Mouse (Mus musculus) kidney, postnatal 0 days (tissue): Measurements from ENCODE around the gene Usp12. TPM values are rescaled to one million over a fixed set of nuclear protein-coding genes. Genes with fewer than 3 reads are reported as not detected.

ENCODE experiments used
- ATAC-seq: fragments of 200-750 bp; cut with Nextera tagmentation; replicated peaks from 2 replicates; pipeline ENCODE4 v1.8.0; 2017; ENCODE audit warnings: low read depth, moderate number of reproducible peaks, moderate TSS enrichment, moderate library complexity; ENCODE audit not compliant: low FRiP score
- DNase-seq: peaks from one replicate; pipeline ENCODE4 v3.0.0-alpha.2; 2016; ENCODE audit warnings: low spot score
- H3K27ac ChIP-seq: fragments of 300-500 bp; sonication (generic); 2 replicates; pipeline ENCODE4 v1.5.1; 2014; ENCODE audit warnings: mild to moderate bottlenecking
- H3K27me3 ChIP-seq: fragments of 300-500 bp; sonication (generic); 2 replicates; pipeline ENCODE4 v1.6.1; 2014; ENCODE audit warnings: low read length, mixed read lengths; ENCODE audit not compliant: insufficient read depth
- H3K36me3 ChIP-seq: fragments of 300-500 bp; sonication (generic); 2 replicates; pipeline ENCODE4 v1.6.1; 2014; ENCODE audit warnings: low read length, mixed read lengths; ENCODE audit not compliant: insufficient read depth
- H3K4me1 ChIP-seq: fragments of 300-500 bp; sonication (generic); replicated peaks from 2 replicates; pipeline ENCODE4 v1.6.1; 2014; ENCODE audit warnings: antibody characterized with exemption, low read length, mixed read lengths; ENCODE audit not compliant: insufficient read depth
- H3K4me2 ChIP-seq: fragments of 300-500 bp; sonication (generic); 2 replicates; pipeline ENCODE4 v1.6.1; 2014; ENCODE audit warnings: mild to moderate bottlenecking, low read length, moderate library complexity, mixed read lengths
- H3K4me3 ChIP-seq: fragments of 300-500 bp; sonication (generic); replicated peaks from 2 replicates; pipeline ENCODE4 v1.5.1; 2014; ENCODE audit warnings: low read depth, low read length
- H3K9ac ChIP-seq: fragments of 300-500 bp; sonication (generic); 2 replicates; pipeline ENCODE4 v1.6.1; 2014; ENCODE audit warnings: low read depth, low read length
- H3K9me3 ChIP-seq: fragments of 300-500 bp; sonication (generic); replicated peaks from 2 replicates; pipeline ENCODE4 v1.6.1; 2016; ENCODE audit warnings: low read length, inconsistent platforms, mixed read lengths
- CTCF ChIP-seq: IDR thresholded peaks from 2 replicates; pipeline ENCODE4 v1.5.1; 2016; ENCODE audit warnings: antibody characterized with exemption, low read depth, mild to moderate bottlenecking, moderate library complexity
- WGBS: fragments of 180-500 bp; shearing (Covaris S2); extraction: QIAGEN DNeasy Blood & Tissue Kit; methylation state at CpG from one replicate; pipeline ENCODE4 v1.1.7; 2014; 5-methylcytosine and 5-hydroxymethylcytosine counted together
- polyA plus RNA-seq: library from polyadenylated mRNA; unstranded; fragments of >200 nt; fragmentation: Nextera tagmentation; extraction: Ambion mirVana; gene quantifications from 2 replicates; pipeline ENCODE4 v1.2.1, GENCODE M21; 2015

Gene Usp12
- polyA plus RNA-seq = 18.7 and 20.0 TPM in 2 replicates

DNA sequence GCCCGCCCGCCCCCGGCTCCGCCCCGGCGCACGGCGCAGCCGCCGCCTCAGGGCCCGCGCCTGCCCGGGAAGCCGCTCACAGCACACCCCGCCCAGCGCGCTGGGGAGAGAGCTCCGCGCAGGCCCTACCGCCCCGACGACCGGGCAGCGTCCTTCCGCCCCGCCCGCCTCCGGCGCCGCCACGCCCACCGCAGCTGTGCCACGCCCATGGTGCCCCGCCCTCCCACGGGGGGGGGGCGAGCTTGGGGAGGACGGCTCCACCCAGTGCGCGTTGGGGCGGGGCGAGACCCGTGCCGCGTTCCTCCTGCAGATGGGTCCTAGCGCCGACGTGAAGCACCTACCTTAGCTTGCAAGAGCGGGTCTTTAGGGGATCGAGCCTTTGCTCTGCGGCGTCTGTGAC lies at the start of gene Usp12:
Usp12 (minus strand) TSS at position 154 of the 400 bp plus-strand sequence.
- H3K4me3 ChIP-seq = peak within 1 kb of the TSS; percentile 95
- no peaks in the 10 kb centered on the region for H3K36me3 ChIP-seq
- H3K4me1 ChIP-seq = peaks cover 22% of the 10 kb centered on the region
- TF ChIP-seq CTCF = no peak
- H3K27ac ChIP-seq = peak within 1 kb of the TSS; percentile 93
- H3K9me3 ChIP-seq = no peaks in the 10 kb centered on the region
- DNase-seq (peak; percentile 96), ATAC-seq (peak; percentile 97)
- WGBS = under 1% methylated on average over 48 of the region's 51 CpGs
- H3K27me3 ChIP-seq = no peaks in the 10 kb centered on the region
- peak within 1 kb of the TSS; percentile 96 for H3K9ac ChIP-seq
- H3K4me2 ChIP-seq = peak within 1 kb of the TSS; percentile 82

DNA sequence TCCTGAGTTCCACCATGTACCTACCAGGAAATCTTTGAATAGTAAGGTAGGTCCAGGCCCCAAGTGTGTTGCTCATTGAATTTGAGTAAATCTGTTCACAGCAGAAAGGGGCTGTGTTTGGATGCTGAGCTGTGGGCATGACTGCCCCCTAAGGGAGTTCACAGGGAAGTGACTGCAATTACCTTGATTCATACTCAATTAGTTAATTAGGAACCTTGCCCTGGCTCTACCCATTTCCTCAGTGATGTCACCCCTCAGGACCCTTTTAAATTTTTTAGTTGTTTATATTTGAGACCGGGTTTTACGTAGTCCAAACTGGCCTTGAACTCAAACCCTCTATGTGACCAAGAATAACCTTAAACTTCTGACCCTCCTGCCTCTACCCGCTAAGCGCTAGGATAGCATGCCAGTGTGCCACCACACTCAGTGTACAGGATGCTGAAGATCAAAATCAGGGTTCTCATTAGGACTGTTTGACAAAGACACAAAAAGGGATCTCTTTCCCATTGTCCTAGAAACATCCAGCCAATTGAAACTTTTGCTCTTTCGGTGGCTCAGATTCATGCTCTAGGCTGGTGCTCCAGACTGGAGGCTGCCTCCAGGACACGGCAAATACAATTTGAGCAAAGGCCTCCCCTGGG lies 49.6 kb upstream of the Usp12 start:
- H3K27me3 ChIP-seq = no peaks in the 10 kb centered on the region
- WGBS = 16% methylated on average over 6 of the region's 6 CpGs

DNA sequence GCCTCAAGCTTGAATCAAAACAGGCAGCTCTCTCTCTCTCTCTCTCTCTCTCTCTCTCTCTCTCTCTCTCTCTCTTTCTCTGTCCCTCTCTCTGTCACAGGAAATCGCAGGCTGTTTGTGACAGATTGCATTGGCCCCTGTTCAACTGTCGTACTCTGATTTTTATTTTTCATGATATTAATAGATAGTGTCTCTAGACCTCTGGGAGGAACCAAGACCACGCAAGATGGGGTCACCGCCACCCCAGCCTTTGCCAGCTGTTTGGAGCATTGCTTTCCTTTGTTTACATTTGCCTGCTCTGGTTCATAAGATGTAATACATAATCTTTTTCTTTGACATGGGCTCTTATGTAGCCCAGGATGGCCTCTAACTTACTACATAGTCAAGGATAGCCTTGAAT lies 47.2 kb upstream of the Usp12 start:
- no peak overlapping the region for H3K9ac ChIP-seq
- H3K4me3 ChIP-seq = no peak overlapping the region
- DNase-seq (no peak), ATAC-seq (no peak)
- no peak for TF ChIP-seq CTCF
- no peaks in the 10 kb centered on the region for H3K9me3 ChIP-seq
- no peaks in the 10 kb centered on the region for H3K27me3 ChIP-seq
- H3K27ac ChIP-seq = no peak overlapping the region; the same call in 1 of the 2 replicates
- peaks cover 4% of the 10 kb centered on the region; the same call in 1 of the 2 replicates for H3K4me1 ChIP-seq
- WGBS = 62% methylated on average over 4 of the region's 4 CpGs
- H3K36me3 ChIP-seq = peaks cover 12% of the 10 kb centered on the region; the same call in 1 of the 2 replicates
- H3K4me2 ChIP-seq = no peak overlapping the region

More for the DNA sequence above, 49.6 kb upstream of the Usp12 start:
- TF ChIP-seq CTCF = peak; percentile 53
- Histone ChIP-seq H3K4me2 (peak overlapping the region; percentile 84), H3K36me3 (0 out of 2 replicates have a peak, but pooled peaks cover 2% of the 10 kb centered on the region), H3K4me1 (peaks cover 6% of the 10 kb centered on the region; the same call in 1 of the 2 replicates), H3K9ac (peak overlapping the region; percentile 68), H3K4me3 (peak overlapping the region; percentile 69), H3K9me3 (no peaks in the 10 kb centered on the region), H3K27ac (peak overlapping the region; percentile 87; the same call in 1 of the 2 replicates)
- no peak for DNase-seq
- ATAC-seq = 0 out of 2 replicates have a peak, but pooled peaks have one; percentile 4

DNA sequence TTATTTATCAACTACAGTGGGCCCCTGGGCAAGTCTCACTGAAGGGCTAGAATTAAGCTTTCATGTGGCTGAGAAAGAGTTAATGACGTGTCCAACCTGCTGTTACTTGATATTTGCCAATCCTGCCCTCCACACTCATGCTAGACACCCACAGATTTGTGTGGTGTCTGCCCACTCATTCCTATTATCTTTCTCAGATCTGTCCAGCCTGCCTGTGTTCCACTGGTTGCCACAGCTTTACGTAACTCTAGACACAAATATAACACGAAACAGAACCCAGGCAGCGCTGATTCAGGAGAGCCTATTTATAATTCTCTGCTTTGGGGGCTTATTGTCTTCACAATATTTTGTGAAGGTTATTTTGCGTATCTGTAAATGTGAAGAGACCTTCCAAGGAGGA lies 46.5 kb upstream of the Usp12 start:
- 50% methylated on average over 5 of the region's 5 CpGs for WGBS
- H3K4me3 ChIP-seq = no peak overlapping the region

DNA sequence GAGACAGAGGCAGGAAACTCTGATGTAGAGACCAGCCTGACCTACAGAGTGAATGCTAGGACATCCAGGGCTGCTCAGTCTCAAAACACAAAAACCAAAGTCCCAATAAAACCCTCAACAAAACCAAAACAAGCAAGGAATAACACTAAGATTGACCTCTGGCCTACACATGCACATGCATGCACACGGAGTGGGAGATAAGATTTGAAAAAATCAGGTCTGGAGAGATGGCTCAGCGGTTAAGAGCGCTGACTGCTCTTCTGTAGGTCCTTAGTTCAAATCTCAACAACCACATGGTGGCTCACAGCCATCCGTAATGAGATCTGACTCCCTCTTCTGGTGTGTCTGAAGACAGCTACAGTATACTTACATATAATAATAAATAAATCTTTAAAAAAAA lies 45.6 kb upstream of the Usp12 start:
- Histone ChIP-seq H3K9ac (no peak overlapping the region), H3K4me1 (no peaks in the 10 kb centered on the region), H3K4me3 (no peak overlapping the region), H3K4me2 (no peak overlapping the region), H3K27ac (no peak overlapping the region), H3K27me3 (no peaks in the 10 kb centered on the region), H3K36me3 (peaks cover 26% of the 10 kb centered on the region), H3K9me3 (no peaks in the 10 kb centered on the region)
- DNase-seq = no peak
- ATAC-seq = no peak
- 76% methylated on average over 4 of the region's 4 CpGs for WGBS
- TF ChIP-seq CTCF = no peak

More for the DNA sequence above, 46.5 kb upstream of the Usp12 start:
- H3K27me3 ChIP-seq = no peaks in the 10 kb centered on the region
- no peak for TF ChIP-seq CTCF
- no peak overlapping the region for H3K9ac ChIP-seq
- DNase-seq (peak; percentile 55), ATAC-seq (no peak)
- no peaks in the 10 kb centered on the region for H3K4me1 ChIP-seq
- H3K4me2 ChIP-seq = no peak overlapping the region
- no peak overlapping the region; the same call in 1 of the 2 replicates for H3K27ac ChIP-seq
- H3K9me3 ChIP-seq = no peaks in the 10 kb centered on the region
- peaks cover 19% of the 10 kb centered on the region for H3K36me3 ChIP-seq

DNA sequence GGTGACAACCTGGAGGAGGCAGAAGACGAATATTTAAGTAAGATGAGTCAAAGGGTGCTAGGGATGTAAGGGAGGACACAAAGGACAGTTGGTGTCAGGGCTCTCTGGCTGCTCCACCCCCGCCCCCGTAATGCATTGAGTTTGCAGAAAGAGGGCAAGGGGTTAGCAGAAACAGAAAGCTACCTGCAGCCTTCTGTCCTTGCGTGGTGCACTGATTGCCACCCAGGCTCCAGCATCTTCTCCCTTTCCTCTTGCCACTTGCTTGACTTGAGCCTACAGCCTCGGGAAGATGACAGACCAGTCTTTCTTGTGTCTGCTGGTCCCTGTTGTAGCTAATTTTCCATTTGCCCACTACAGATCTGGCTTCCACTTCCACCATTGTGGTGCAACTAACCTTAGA lies 45.0 kb upstream of the Usp12 start:
- DNase-seq (no peak), ATAC-seq (no peak)
- Histone ChIP-seq H3K27ac (no peak overlapping the region), H3K36me3 (peaks cover 32% of the 10 kb centered on the region), H3K4me3 (no peak overlapping the region), H3K27me3 (no peaks in the 10 kb centered on the region), H3K9me3 (no peaks in the 10 kb centered on the region), H3K4me1 (no peaks in the 10 kb centered on the region), H3K9ac (no peak overlapping the region), H3K4me2 (no peak overlapping the region)
- 48% methylated on average over 5 of the region's 5 CpGs for WGBS
- no peak for TF ChIP-seq CTCF
